Mouse (Mus musculus): ENCODE measurements at regions not wholly inside any gene's neighbourhood (a gene's known extent, or its start where the extent isn't known, plus 50 kb on each side); places are given as distances from the start of the nearest gene placed in this dataset.

DNA sequence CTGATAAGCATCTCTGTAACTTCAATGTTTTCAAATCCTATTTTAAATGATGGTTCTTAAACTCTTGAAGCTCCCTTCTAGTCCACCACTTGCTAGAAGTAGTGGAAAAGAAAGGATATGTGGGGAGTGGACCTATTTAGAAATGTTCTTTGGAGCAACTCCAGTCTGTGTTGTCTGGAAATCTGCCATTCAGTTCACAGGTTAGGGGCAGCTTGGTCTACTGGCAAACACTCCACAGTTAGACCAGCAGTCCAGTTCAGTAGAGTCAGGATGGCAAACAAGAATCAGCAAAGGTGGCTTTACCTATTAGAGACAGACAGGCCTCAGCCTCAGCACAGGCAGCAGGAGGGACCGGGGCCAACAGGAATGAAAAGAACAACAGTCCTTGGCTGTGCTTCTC, 67.3 kb upstream of the Dpyd start:
- TF ChIP-seq MYOD1 (IDR thresholded peaks at IDR 0.05; ENCODE audit: control insufficient read depth in 1 of 3, insufficient read length in 2 of 3, low read depth in 2 of 3) = no peak
- no peak for TF ChIP-seq POLR2AphosphoS2 (IDR thresholded peaks at IDR 0.05; ENCODE audit: insufficient read length, low read depth)
- TF ChIP-seq MYOG (IDR thresholded peaks at IDR 0.05; ENCODE audit: control insufficient read depth in 1 of 3, insufficient read depth in 1 of 3, insufficient read length in 2 of 3, low read depth in 2 of 3) = no peak
- no peak for TF ChIP-seq E2F4 (IDR thresholded peaks at IDR 0.05; ENCODE audit: insufficient read depth)
- no peak for TF ChIP-seq POLR2A (IDR thresholded peaks at IDR 0.05; ENCODE audit: insufficient read length, low read depth)
- TF ChIP-seq SRF (IDR thresholded peaks at IDR 0.05; ENCODE audit: control insufficient read depth, insufficient read length, low read depth) = no peak
- no peak for TF ChIP-seq TCF12 (IDR thresholded peaks at IDR 0.05; ENCODE audit: insufficient read depth, poor library complexity, severe bottlenecking)
- no peak for TF ChIP-seq TCF3 (IDR thresholded peaks at IDR 0.05; ENCODE audit: insufficient read length, low read depth)
